Mouse (Mus musculus) cerebellum, adult 9-10 months (tissue): ENCODE data around the gene Rhbdl3.

Experiments used
- DNase-seq: peaks from one replicate; pipeline ENCODE4 v3.0.0; 2022

Rhbdl3 gene

DNA sequence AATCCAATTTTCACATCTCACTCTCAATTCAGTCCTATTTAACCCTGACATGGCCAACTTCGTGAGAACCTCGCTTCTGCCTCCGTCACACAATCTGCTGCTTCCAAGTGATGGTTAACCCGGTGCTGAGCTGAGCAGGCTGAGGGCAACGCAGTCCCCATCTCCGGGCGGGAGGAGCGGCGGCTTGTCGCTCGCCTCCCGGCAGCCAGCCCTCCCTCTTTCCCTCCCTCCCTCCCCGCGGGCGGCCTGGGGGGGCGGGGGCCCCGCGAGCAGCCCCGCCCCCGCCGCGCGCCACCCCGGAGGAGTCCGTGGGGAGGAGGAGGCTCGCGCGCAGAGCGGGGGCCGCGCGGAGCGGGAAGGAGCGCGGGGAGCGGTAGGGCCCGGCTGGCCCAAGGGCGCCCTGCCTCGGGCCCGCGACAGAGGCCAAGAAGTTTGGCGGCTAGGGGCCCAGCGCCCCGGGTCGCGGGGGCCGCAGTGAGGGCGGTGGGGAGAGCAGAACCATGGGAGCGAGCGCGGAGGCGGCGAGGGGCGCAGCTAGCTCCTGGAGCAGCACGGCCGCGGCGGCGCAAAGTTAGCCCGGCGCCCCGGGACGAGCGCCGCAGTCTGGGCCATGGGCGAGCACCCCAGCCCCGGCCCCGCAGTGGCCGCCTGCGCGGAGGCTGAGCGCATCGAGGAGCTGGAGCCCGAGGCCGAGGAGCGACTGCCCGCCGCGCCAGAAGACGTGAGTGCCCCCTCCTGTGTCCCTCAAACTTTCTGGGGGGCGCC, at the start of gene Rhbdl3:
Rhbdl3 (plus strand) TSS at position 362 of the 765 bp plus-strand sequence.
- no peak for DNase-seq

DNA sequence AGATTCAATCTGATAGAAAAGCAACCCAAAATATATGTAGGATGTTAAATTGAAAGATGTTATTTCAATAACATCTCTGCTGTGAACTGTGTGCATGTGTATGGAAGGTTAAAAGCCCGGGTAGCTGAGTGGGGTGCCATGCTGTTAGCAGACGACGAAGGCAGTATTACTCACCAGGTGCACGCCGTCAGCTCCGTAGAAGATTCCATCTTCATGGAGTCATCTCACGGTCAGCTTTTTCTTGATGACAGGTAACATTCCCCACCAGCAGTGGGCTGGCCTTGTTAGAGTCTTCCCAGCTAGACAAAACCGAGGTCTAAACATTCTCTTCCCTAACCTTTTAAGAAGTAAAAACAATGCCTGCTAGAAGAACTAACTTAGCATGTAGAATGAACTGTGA, 36.6 kb upstream of the Rhbdl3 start:
- DNase-seq = no peak

DNA sequence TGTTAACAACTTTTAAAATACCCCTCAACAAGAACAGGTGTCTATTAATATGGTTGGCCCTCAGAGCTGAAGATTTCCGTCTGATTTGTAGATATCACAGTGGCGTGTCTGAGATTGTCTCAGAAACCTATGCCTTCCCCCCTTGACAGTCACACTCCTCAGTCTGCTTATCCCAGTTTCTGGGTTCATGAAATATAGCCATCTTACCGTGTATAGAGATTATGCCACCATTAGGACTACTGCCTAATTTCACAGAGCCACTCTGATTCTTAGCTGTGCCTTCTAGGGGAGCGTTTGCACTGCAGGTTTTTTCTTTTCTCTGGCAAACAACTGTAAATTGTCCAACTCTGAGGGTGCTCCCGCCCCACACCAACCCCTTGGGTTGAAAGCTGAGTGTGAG, 29.6 kb upstream of the Rhbdl3 start:
- no peak for DNase-seq

DNA sequence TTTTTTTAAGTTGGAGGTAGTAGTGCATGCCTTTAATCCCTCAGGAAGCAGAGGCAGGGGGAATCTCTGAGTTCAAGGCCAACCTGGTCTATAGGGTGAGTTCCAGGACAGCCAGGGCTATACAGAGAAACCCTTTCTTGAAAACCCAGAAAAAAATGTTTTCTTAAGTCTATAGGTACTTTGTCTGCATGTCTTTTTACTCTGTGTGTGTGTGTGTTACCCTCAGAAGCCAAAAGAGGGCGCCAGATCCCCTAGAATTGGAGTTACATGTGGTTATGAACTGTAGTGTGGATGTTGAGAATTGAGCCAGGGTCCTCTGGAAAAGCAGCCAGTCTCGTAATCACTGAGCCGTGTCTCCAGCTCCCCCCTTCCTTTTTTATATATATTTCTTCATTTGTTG, 25.7 kb upstream of the Rhbdl3 start:
- no peak for DNase-seq

DNA sequence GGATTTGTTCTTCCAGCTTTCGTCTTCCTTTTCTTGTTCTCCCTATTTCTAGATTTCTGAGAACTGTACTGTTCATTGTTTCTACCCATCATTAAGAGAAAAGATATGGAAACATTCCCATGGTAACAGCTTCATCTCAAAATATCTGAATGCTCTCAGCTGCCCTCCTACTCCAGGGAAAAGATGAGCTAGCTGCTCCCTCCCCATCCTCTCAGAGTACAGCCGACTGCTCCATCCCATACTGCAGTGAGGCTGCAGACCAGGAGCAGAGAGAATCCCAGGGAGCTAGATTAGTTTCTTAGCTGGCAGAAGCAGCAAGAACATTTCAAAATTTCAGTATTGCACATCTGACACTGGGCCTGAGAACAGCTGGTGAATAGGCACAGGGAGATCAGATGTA, 22.7 kb upstream of the Rhbdl3 start:
- no peak for DNase-seq

DNA sequence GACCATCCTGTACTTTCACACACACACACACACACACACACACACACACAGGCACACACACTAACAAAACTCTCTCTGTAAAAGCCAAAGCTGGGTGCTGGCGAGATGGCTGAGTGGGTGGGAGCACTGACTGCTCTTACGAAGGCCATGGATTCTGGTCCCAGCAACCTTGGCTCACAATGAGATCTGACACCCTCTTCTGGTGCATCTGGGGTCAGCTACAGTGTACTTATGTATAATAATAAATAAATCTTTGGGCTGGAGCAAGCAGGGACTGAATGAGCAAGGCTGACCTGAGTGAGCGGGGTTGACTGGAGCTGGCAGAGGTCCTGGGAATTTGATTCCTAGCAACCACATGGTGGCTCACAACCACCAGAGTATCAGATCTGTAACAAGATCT, 16.9 kb upstream of the Rhbdl3 start:
- no peak for DNase-seq

DNA sequence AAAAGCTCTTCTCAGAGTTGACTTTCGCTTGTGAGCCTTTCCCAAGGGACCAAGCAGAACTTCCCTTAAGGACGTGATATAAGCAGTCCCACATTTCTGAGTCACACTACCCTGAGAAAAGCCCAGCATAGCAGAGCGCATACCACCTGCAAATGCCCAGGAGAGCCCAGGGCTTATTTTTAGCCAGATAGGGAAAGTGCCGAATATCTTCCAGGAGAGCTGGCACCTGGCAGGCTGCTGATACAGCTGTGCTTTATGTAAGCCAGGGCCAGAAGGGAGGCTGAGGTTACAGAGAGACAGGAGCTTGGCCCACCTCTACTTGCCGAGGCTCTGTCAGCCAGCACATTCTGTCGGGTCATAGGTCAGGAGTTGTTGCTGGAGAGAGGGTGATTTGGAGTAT, 16.1 kb upstream of the Rhbdl3 start:
- no peak for DNase-seq

DNA sequence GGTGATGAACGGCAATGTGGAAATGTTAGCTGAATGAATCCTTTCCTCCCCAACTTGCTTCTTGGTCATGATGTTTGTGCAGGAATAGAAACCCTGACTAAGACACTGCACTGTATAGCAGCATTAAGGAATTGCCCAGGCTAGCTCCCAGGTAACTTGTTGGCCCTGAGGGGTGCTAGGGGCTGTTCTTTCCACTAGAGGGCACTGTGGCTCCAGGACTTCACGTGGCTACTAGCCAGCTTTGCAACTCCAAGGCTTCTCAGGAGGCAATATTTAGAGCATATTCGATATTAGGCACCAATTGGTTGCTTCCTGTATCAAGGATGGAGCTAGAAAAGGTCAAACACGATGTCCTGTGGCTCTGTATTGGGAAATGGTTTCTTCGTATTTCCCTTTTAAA, 13.6 kb upstream of the Rhbdl3 start:
- DNase-seq = peak; percentile 81

DNA sequence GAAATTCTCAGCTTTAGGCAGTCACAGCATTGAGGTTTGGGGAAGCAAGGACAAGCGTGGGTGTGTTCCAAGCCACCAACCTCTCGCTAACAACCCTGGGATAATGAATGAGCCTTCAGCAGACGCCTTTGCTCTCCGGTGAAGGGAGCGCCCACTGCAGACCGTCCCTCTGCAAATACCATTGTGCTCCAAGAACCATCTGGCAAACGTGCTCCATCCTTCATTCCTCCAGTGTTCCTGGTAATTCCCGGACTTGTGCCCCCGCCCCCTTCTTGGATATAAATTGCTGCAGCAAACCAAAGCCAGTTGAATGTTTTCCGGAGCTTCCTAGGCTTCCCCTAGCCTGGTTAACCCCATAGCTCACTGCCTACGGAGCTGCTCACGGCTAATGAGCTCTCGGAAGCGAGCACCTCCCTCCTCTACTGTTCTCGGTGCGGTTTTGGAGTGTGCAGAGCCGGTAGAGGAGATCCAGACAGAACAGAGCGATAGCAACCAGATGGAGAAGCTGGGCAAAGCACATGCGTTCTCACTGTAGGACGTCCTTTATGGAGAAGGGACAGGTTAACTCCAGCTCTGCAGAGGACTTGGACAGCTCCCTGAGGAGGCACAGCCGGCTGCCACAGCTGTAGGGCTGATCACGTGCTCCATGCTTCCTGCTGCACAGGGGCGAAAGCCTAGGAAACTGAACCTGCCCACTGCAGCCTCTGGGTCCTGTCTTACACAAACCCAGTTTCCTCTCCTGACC, 10.8 kb upstream of the Rhbdl3 start:
- peak; percentile 31 for DNase-seq

DNA sequence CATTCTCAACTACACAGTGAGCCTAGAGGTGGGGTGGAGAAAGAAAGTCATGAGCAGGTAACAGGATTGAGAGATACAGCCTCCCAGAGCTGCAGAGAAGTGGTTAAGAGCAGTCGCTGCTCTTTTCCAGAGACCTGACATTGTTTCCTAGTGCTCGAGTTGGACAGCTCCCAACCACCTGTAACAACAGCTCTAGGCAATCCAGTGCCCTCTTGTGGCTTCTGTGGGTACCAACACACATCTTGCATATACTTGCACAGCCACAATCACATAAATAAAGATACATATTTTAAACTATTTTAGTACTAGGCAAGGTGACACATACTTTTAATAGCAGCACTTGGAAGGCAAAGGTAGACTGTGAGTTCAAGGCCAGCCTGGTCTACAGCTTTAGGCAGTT, 9.7 kb upstream of the Rhbdl3 start:
- no peak for DNase-seq

DNA sequence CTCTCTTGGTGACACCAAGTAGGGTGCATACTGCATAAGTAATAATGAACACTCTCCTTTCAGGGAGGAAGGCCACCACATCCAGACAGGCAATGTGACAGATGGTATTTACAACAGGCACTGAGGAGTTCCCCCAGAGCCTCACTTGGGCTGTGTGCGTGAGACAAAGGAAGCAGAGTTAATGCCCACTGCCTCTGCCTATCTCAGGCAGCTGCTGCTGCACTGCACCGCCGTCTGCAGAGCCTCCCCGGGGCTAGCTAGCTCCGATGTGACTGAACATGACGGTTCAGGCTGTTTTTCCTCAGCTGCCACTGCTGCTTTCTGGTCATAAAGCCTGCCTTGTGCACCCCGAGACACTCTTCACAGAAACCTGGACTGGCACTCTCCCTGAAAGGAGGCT, 8.2 kb upstream of the Rhbdl3 start:
- DNase-seq = no peak

DNA sequence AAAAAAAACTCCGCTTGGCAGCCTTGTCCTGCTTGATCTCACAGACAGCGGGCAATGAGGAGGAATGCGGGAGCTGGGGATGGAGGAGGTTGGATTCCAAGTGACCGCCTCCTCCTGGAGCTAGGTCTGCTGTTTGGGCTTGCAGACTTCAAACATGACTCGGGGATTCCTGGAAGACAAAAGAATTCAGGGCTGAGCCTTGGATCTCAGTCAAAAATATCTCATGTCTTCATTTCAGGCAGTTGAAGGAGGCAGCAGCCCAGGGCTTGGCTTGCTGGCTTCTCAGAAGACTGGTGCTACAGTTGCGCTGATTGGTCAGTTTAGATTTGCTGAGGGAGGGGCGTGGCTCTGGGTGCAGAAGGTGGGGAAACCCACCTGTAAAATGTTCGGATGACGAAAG, 5.6 kb upstream of the Rhbdl3 start:
- no peak for DNase-seq

DNA sequence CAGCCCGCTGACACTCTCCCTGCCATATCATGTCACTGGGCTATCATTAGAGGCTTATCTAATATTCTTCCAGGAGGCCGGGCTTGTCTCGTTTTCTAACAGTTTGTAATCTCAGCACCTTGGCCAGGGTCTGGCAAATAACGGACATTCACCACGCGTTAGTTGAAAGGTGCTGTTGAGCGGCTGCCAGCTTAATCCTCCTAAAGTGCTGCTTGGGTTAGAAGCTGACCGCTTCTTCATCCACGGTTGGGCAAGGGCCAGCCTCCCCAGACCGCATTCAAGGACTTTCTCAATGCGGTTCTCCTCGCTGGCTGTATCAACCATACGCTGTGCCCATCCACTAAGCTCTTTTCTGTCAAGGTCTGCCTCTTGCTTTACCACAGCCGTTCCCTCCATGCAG, 4.9 kb upstream of the Rhbdl3 start:
- no peak for DNase-seq

DNA sequence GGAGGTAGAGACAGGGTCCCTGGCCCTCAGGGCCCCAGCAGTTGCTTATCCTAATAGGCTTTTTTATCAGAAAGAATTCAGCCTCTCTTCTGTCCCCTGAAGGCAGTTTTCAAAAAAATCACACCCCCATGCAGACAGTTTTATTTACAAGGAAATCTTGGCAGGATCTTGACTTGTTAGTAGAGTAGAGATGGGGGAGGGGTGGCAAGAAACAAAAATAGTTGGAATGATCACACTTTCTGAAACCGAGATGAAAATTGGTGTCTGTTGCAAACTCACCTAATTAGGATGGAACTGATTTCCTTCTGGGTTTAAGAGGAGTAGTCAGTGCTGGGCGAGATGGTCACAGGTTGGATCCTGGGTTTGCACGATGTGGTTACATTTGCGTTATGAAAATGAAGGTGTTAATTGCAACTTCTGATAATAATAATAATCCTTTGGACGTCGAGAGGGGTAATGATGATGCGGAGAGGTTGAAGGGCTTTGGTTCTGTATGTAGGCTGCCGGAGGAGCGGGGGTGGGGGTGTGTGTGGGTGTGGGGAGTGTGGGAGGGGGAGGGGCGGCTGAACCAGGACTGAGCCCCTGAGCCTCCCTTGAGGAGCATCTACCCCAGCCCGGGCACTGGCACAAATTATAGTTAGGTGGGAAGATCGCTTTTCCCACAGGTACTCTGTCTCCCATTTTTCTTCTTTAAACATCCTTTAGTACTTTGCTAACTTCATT, 1.0 kb upstream of the Rhbdl3 start:
- DNase-seq = no peak

DNA sequence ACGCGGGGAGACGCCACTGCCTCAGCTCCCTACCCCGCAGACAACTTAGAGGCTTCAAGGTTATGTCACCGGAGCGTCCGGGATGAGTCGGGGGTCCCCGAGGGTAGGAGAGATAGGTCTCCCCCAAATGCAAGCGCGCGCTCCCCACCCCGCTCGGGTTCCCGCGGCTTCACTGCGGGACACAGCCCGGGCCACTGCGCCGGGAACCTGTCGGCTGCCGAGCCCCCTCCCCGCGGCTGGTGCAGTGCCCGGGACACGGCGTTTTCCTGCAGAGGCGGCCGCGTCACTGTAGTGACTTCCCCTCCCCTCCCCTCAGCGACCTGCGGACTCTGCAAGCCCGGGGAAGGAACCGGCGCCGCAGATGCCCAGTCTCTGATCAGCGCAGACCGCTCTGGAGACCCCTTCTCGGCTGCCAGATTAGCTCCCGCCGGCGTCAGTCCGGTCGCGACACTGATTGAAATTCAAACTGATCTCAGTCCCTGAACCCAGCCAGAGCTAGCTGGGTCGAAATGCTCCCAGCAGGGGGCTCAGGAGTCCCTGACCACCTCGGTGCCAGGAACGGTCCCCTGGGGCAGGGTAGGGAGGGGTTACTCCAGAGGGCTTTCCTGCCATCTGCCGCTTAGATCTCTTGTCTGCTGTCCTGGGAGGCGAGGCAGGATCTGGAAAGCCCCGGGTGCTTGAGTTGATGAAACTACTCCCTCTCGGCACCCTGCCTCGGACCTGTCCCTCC, 769 bp downstream of the Rhbdl3 start:
- DNase-seq = peak; percentile 26

DNA sequence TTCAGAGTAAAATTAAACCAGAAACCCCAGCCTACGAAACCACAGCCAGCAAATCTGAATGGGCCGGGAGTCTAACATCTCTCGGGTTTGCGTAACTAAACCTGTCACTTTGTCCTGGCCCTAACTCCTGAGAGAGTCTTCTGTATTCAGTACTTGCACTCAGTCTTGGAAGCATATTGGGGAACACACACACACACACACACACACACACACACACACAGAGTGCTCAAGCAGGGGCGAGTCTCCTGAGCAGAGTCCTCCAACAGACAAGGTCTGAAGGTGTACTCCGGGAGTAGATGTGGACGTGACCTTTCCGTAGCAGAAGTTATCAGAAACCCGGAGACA, 1.3 kb downstream of the Rhbdl3 start:
- DNase-seq = no peak

DNA sequence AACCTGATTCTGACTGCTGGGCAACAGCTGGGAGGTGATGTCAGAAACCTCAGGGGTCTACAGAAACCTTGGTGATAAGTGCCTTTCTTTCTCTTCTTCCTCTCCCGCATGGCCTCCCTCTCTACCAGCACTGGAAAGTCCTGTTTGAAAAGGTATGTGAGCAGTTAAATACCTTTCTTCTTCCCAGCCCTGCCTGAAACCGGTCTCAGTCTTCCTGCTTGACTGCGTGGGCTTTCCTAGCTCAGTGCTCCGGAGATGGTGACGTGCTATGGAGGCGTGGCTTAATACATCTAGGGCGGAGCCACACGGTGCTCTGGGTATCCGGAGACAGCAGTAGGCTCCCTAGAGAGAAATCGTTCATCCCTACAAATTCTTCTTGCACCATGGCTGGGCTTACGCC, 1.8 kb downstream of the Rhbdl3 start:
- DNase-seq = peak; percentile 37

DNA sequence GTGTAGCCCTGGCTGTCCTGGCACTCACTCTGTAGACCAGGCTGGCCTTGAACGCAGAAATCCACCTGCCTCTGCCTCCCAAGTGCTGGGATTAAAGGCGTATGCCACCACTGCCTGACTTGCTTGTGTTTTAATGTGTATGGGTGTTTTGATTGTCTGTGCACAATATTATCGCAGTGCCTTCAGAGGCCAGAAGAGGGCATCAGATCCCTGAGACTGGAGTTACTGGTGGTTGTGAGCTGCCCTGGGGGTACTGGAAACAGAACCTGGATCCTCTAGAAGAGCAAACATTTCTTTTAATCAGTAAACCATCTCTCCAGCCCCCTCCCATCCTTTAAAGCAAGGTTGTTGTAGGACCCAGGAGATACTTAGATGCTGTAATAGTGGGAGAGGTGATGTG, 3.0 kb downstream of the Rhbdl3 start:
- no peak for DNase-seq

DNA sequence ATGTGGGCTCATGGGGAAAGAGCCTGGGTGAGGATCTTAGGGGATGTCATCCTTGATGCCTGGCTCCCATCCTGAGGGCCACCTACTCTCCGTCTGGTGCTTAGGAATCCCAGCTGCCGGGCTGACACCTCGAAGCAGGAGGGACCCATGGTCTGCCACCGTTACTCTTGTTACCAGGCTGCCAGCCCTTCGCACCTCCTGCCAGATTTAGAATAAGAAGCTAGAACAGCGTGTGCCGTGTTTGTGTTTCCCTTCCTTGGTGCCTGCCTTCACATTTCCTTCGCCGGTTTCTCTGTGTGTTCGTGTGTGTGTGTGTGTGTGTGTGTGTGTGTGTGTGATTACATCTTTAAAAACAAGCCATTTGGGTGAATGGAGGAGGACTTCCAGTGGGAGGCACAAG, 4.1 kb downstream of the Rhbdl3 start:
- no peak for DNase-seq

DNA sequence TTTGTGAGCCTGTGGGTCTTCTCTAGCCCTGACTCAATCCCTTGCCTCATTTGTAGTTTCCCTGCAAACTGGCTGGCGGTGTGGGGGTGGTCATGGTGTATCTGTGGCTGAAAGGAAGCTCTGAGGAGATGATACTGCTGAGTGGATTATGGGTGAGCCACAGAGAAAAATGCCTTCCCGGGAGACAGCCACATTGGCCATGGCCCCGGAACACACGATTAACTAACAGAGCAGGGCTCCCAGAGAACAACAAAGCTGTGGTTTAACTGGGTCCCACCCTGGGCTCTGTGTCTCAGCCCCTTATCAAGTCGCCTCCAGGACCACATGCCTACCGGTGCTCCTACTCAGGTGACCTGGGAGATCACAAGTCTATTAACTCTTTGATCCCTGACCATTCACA, 7.8 kb downstream of the Rhbdl3 start:
- no peak for DNase-seq

DNA sequence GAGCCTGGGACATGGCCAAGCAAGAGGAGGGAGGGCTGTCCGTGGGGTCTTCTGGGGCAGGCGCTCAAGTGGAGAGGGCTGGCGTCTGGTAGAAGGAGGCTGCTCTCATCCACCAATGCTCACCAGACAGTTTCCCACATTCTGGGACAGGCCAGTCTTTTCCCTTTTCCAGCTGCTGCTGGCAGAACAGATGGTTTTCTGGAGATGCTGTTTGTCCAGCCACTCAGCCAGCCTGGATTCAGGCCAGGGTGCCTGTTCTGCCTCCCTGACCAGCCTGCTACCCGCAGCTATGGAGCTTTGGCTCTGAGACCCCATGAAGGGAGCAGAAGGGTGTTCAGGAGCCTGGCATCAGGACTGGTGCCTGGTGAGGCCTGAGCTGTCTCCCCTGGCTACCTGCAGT, 10.6 kb downstream of the Rhbdl3 start:
- DNase-seq = no peak

DNA sequence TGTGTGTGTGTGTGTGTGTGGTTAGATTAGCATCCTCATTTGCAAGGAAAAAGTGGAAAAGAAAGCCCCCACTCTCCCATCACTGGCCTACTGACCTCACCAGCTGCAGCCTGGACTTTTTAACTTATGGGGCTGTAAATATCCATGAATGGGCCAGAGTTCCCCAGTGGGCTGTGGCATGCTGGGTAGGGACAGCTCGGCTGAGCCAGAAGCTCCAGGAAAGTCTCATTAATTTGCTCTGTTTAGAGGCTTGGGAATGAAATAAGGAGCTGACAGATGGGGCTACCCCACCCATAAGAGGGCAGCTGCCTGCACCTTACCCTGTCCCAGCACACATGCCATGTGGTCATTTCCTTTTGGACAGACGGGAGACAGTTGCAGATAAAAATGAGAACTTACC, 11.3 kb downstream of the Rhbdl3 start:
- no peak for DNase-seq

DNA sequence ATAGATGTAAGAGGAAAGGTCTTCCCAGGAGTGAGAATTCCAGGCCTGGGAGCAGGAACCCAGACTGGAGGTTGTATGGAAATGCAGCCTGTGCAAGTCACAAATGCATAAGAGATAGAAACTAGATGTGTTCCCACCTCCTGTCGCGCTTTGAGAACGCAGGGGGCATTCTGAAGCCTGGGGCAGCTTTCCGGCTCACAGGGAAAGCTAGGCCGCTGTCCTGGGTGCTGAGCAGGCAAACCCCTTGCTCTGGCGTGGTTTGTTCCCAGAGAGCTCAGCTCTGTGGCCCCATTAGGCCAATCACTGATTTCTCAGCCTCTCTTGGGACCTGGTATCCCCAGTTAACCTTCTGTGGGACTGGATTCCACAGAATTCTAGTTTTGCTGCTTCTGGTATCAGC, 11.9 kb downstream of the Rhbdl3 start:
- no peak for DNase-seq

DNA sequence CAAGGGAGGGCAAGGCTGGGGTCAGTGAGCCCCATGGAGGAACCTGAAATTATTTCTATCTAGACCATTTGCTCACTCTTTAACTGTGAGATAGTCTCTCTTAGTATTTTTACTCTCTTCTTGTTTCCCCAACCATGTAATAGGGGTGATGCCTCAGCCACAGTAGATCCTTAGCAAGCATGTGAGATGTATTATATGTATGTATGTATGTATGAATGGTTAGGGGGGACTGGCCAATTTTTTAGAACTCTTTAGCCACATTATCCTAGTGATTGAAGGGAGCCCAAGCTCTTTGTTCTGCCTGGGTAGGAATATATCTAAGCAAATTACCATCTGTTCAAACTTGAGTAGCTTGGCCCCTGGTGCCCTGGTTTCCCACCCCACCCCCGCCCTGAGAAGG, 12.8 kb downstream of the Rhbdl3 start:
- DNase-seq = no peak
